Mouse (Mus musculus) kidney, postnatal 0 days (tissue): ENCODE measurements at regions not wholly inside any gene's neighbourhood (a gene's known extent, or its start where the extent isn't known, plus 50 kb on each side); places are given as distances from the start of the nearest gene placed in this dataset.

Experiments used
- ATAC-seq: fragments of 200-750 bp; cut with Nextera tagmentation; replicated peaks from 2 replicates; pipeline ENCODE4 v1.8.0; 2017; ENCODE audit warnings: low read depth, moderate number of reproducible peaks, moderate TSS enrichment, moderate library complexity; ENCODE audit not compliant: low FRiP score
- DNase-seq: peaks from one replicate; pipeline ENCODE4 v3.0.0-alpha.2; 2016; ENCODE audit warnings: low spot score
- H3K27ac ChIP-seq: fragments of 300-500 bp; sonication (generic); 2 replicates; pipeline ENCODE4 v1.5.1; 2014; ENCODE audit warnings: mild to moderate bottlenecking
- H3K27me3 ChIP-seq: fragments of 300-500 bp; sonication (generic); 2 replicates; pipeline ENCODE4 v1.6.1; 2014; ENCODE audit warnings: low read length, mixed read lengths; ENCODE audit not compliant: insufficient read depth
- H3K36me3 ChIP-seq: fragments of 300-500 bp; sonication (generic); 2 replicates; pipeline ENCODE4 v1.6.1; 2014; ENCODE audit warnings: low read length, mixed read lengths; ENCODE audit not compliant: insufficient read depth
- H3K4me1 ChIP-seq: fragments of 300-500 bp; sonication (generic); replicated peaks from 2 replicates; pipeline ENCODE4 v1.6.1; 2014; ENCODE audit warnings: antibody characterized with exemption, low read length, mixed read lengths; ENCODE audit not compliant: insufficient read depth
- H3K4me2 ChIP-seq: fragments of 300-500 bp; sonication (generic); 2 replicates; pipeline ENCODE4 v1.6.1; 2014; ENCODE audit warnings: mild to moderate bottlenecking, low read length, moderate library complexity, mixed read lengths
- H3K4me3 ChIP-seq: fragments of 300-500 bp; sonication (generic); replicated peaks from 2 replicates; pipeline ENCODE4 v1.5.1; 2014; ENCODE audit warnings: low read depth, low read length
- H3K9ac ChIP-seq: fragments of 300-500 bp; sonication (generic); 2 replicates; pipeline ENCODE4 v1.6.1; 2014; ENCODE audit warnings: low read depth, low read length
- H3K9me3 ChIP-seq: fragments of 300-500 bp; sonication (generic); replicated peaks from 2 replicates; pipeline ENCODE4 v1.6.1; 2016; ENCODE audit warnings: low read length, inconsistent platforms, mixed read lengths
- CTCF ChIP-seq: IDR thresholded peaks from 2 replicates; pipeline ENCODE4 v1.5.1; 2016; ENCODE audit warnings: antibody characterized with exemption, low read depth, mild to moderate bottlenecking, moderate library complexity
- WGBS: fragments of 180-500 bp; shearing (Covaris S2); extraction: QIAGEN DNeasy Blood & Tissue Kit; methylation state at CpG from one replicate; pipeline ENCODE4 v1.1.7; 2014; 5-methylcytosine and 5-hydroxymethylcytosine counted together

DNA sequence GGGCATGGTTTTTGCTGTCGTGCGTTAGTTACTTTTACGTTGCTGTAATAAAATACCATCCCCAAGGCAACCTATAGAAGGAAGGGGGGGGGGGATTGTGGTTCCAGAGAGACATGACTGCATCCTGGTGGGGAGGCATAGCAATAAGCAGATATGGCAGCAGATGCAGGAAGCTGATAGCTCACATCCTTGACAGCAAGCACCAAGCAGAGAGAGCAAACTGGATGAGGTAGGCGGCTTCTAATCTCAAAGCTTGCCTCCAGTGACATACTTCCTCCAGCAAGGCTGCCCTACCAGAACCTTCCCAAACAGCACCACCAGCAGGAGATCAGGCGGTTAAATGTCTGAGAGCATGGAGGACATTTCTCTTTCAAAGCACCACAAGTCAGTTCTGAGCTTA lies 60.0 kb upstream of the Ak4 start:
- no peak for DNase-seq
- WGBS, result 81% methylated on average over 5 of the region's 5 CpGs
- no peaks in the 10 kb centered on the region for H3K9me3 ChIP-seq
- no peak for TF ChIP-seq CTCF
- H3K9ac ChIP-seq, result no peak overlapping the region
- no peak for ATAC-seq
- H3K4me1 ChIP-seq, result 0 out of 2 replicates have a peak, but pooled peaks cover 2% of the 10 kb centered on the region
- no peaks in the 10 kb centered on the region for H3K27me3 ChIP-seq
- H3K36me3 ChIP-seq, result no peaks in the 10 kb centered on the region
- no peak overlapping the region for H3K4me3 ChIP-seq
- no peak overlapping the region for H3K4me2 ChIP-seq
- H3K27ac ChIP-seq, result no peak overlapping the region

DNA sequence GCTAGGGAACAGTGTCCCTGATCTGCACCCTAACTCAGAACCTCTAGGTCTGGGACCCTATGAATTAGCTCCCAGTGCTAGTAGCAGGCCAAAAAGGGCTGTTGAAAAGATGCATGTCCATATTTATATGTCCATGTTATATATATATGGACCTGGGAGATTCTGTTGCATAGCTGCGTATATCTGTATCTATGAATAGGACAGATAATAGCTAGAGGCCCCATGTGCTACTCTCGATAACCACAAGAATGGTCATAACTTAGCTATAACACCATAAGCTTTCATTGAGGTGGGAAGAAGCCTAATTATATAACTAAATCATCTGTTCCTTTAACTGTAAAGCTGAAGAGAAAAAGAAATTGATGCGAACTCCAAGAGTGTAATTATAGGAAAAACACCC lies 60.6 kb upstream of the Ak4 start:
- H3K27ac ChIP-seq, result no peak overlapping the region; the same call in 1 of the 2 replicates
- H3K4me2 ChIP-seq, result no peak overlapping the region
- ATAC-seq (no peak), DNase-seq (no peak)
- 92% methylated on average over 3 of the region's 3 CpGs for WGBS
- no peaks in the 10 kb centered on the region for H3K27me3 ChIP-seq
- no peaks in the 10 kb centered on the region for H3K36me3 ChIP-seq
- no peak for TF ChIP-seq CTCF
- no peaks in the 10 kb centered on the region for H3K9me3 ChIP-seq
- no peak overlapping the region for H3K4me3 ChIP-seq
- no peak overlapping the region for H3K9ac ChIP-seq
- H3K4me1 ChIP-seq, result 0 out of 2 replicates have a peak, but pooled peaks cover 2% of the 10 kb centered on the region

DNA sequence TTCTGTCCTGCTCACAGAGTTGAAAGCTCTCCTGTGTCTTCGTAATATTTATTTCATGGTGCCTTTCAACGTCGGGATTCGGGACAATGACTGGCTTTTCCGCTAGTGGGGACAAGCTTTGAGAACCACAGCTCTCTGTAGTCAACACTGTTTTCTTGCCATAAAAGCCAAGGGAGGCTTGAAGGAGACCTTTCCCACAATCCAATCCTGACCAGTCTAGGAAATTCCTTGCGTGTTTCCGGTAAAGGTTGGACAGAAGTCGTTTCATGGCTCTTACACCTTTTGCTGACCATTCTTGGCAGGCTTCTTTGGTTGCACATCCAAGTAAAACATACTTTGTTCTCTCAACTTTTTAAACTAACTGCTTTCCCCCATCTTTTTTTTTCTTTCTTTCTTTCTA lies 61.2 kb upstream of the Ak4 start:
- WGBS, result 59% methylated on average over 8 of the region's 8 CpGs
- H3K4me2 ChIP-seq, result peak overlapping the region; percentile 95
- 0 out of 2 replicates have a peak, but pooled peaks cover 2% of the 10 kb centered on the region for H3K4me1 ChIP-seq
- ATAC-seq, result no peak
- H3K27me3 ChIP-seq, result no peaks in the 10 kb centered on the region
- no peaks in the 10 kb centered on the region for H3K36me3 ChIP-seq
- no peak overlapping the region for H3K9ac ChIP-seq
- peak; percentile 63 for DNase-seq
- TF ChIP-seq CTCF, result no peak
- no peaks in the 10 kb centered on the region for H3K9me3 ChIP-seq
- peak overlapping the region; percentile 96 for H3K27ac ChIP-seq
- H3K4me3 ChIP-seq, result peak overlapping the region; percentile 80

DNA sequence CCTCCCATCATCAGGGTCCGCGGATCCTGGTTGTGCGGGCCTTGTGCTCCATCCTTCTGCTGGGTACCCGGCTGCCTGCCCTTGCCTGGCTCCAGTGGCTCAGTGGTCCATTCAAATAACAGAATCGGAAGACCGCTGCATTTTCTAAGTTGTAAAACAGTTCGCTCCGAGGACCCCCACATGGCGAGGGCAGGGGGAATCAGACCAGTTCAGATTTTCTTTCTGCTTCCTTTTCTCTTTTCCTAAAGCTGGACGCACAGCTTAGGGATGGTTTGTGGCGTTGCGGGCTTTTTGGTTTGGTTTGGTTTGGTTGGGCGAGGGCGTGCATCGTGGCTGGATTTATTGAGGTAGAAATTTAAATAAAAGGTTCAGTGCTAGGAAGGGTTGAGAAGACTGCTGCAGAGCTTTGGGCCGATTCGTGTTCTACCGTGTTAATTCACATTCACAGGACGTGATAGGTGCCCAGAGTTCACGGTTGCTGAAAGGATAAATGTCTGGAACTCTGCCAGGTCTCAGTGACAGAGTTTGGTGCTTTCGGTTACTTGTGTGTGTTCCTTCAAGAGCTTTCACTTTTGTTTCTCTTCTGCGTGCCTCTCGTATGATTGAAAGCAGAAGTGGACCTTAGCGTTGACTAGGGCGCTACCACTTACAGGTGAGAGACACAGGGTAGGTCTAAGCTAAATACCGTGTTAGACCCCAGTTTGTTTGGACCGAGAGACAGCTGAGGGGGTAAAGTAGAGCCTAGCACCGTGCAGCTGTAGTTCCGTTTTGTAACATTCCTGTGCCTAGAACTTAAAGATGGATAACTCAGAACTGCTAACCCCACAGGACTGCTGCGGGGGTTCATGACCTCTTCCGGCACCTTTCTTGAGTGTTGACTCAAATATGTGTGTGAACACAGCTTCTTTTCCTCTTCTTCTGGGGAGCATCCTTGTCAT lies 61.9 kb upstream of the Ak4 start:
- ATAC-seq (no peak), DNase-seq (peak; percentile 63)
- H3K27ac ChIP-seq, result peak overlapping the region; percentile 96
- H3K9ac ChIP-seq, result peak overlapping the region; percentile 95
- H3K4me2 ChIP-seq, result peak overlapping the region; percentile 95
- no peak for TF ChIP-seq CTCF
- H3K9me3 ChIP-seq, result no peaks in the 10 kb centered on the region
- no peaks in the 10 kb centered on the region for H3K36me3 ChIP-seq
- H3K4me1 ChIP-seq, result 0 out of 2 replicates have a peak, but pooled peaks cover 2% of the 10 kb centered on the region
- peak overlapping the region; percentile 80 for H3K4me3 ChIP-seq
- no peaks in the 10 kb centered on the region for H3K27me3 ChIP-seq
- WGBS, result 11% methylated on average over 31 of the region's 31 CpGs

DNA sequence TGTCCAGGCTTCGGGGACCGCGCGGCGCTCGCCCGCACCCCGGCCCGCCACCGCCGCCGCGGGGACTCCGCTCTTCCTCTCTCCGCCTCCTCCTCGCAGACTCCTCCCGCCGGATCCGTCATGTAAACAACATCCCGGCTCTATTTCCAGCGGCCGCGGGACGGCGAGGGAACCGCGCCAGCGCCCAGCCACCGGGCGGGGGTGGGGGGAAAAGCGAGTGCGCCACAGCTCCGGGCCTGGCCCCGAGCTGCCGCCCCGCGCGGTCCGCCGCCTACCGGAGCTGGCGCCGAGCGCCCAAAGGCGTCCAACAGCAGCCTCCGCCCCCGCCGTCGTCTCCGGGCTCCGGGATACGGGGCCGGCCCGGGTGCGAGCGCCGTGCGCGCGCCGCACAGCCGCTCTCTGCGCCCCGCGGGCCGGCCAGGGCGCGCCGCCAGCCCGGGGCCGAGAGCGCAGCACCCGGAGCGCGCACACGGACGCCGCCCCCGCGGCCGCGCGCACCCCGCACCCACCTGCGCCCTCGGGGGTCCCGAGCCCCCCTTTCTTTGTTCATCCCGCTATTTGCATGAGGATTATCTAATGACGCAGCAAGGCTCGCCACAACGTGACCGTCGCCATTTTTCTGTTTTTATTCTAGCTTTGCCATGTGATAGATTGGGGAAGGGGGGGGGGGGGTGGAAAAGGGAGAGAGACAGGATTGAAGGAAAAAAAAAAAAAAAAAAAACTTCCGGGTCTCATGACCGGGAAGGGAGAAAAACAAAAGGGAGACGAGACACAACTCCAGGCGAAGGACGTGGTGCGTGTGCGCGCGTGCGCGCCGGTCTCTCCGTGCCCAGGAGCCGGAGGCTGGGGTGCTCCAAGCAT lies 62.8 kb upstream of the Ak4 start:
- ATAC-seq, result peak; percentile 68
- no peaks in the 10 kb centered on the region for H3K36me3 ChIP-seq

More for the DNA sequence above, 62.8 kb upstream of the Ak4 start:
- H3K9me3 ChIP-seq, result no peaks in the 10 kb centered on the region
- H3K4me3 ChIP-seq, result peak overlapping the region; percentile 80
- H3K27ac ChIP-seq, result peak overlapping the region; percentile 96
- H3K27me3 ChIP-seq, result no peaks in the 10 kb centered on the region
- peak overlapping the region; percentile 95 for H3K9ac ChIP-seq
- 0 out of 2 replicates have a peak, but pooled peaks cover 2% of the 10 kb centered on the region for H3K4me1 ChIP-seq
- no peak for TF ChIP-seq CTCF
- peak overlapping the region; percentile 95 for H3K4me2 ChIP-seq
- DNase-seq, result peak; percentile 84
- under 1% methylated on average over 107 of the region's 107 CpGs for WGBS
